Mouse (Mus musculus): ENCODE data around the gene E330014E10Rik.
"Not testable (repeated sequence)": the region's sequence is repeated elsewhere in the genome, so short reads cannot be mapped to it uniquely, and the experiment has no call there.

E330014E10Rik gene

DNA sequence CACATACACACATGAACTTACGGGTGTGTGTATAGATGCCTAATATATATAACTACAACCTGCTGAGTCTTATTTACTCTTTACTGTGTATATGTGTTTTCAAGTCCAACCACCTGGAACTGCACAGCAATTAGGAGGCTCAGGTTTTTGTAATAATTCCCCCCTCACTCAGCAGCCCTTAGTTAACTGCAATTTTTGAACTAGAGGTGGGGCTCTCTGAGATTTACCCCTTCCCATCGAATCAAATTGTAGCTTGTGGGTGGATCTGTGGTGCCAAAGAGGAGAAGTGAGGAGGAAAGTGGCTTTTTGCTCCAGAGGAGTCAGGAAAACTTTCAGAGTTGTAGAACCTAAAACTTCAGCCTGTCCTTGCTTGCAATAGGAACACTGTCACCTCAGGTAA lies at the start of gene E330014E10Rik:
Gene E330014E10Rik (plus strand): TSS at position 301 of the 400 bp plus-strand sequence.
- DNase-seq: not testable (repeated sequence)

DNA sequence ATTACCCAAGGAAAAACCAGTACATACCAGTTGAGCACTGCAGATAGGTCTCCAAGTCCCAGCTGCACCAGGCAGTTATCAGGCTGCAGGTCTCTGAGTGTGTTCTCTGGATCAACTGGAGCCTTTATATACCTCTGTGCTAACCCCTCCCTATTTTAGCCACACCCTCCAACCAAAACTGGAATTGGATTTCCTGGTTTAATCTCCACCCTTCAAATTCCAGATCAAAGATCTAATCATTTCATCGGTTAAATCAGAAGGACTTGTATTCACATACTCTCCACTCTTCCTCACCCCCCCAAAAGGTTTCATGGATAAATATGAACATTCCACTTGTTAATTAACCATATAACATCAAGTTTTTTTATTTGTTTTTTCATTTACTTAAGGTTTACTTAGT lies 39.7 kb upstream of the E330014E10Rik start, which contains the start of gene Gm7978:
Gene Gm7978 (minus strand): TSS at position 101 of the 400 bp plus-strand sequence.
- not testable (repeated sequence) for DNase-seq

GRCm38 (mm10) chr5:95741714-95742113 lies 34.1 kb upstream of the E330014E10Rik start, which contains the start of gene Gm7982:
TSS of gene Gm7982 (plus strand) at chr5:95742014.
- DNase-seq: not testable (repeated sequence)

GRCm38 (mm10) chr5:95810841-95811240 lies 35.1 kb downstream of the E330014E10Rik start:
- DNase-seq: not testable (repeated sequence)

GRCm38 (mm10) chr5:95836580-95836979 lies 60.8 kb downstream of the E330014E10Rik start:
- DNase-seq: no peak

DNA sequence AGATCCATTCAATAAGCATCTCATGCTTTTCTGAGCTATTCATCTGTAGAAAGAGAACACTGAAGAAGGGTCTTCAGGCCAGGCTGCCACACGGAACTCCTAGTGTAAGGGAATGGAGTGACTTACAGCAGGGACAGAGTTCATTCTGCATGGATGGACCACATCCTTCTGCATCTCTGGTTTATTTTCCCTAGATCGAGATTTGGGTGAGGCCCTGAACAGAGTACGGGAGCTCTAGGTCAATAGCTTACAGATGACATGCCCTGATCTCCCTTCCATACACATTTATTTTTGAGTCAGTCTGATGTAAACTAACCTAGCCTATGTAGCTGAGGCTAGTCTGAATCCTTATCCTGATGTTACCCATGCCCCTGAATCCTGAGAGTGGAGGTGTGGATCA lies 78.2 kb downstream of the E330014E10Rik start:
- DNase-seq: no peak

Measured in spleen, adult 18-20 months (tissue).